Mouse (Mus musculus): Measurements from ENCODE around the gene Olfr572.

The Olfr572 gene

GRCm38 (mm10) chr7:102924109-102924508, at the start of gene Olfr572:
TSS of gene Olfr572 (plus strand) at chr7:102924409.
- DNase-seq: no peak

DNA sequence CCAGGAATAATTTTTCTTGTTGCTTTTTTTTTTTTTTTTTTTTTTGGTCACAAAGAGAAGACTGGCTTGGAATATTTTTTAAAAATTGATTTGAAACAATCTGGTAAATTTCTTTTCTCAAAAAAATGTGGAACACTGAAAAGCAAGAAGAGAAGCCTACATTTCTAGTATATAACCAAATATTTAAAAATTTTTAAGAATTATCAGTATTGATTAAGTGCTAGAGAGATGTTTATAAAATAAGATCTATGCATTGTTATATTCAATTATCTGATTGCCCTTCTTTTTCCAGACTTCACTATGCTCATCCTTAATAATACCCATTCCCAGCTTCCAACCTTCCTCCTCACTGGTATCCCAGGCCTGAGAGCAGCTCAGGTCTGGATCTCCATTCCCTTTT, 47.4 kb upstream of the Olfr572 start, which contains the start of gene Olfr568:
Gene Olfr568, plus strand, starts transcription at position 301 of the 400 bp plus-strand sequence.
- DNase-seq: no peak

GRCm38 (mm10) chr7:102890782-102891181, 33.4 kb upstream of the Olfr572 start, which contains the start of gene Olfr569:
TSS of gene Olfr569 (minus strand) at chr7:102890882.
- no peak for DNase-seq

DNA sequence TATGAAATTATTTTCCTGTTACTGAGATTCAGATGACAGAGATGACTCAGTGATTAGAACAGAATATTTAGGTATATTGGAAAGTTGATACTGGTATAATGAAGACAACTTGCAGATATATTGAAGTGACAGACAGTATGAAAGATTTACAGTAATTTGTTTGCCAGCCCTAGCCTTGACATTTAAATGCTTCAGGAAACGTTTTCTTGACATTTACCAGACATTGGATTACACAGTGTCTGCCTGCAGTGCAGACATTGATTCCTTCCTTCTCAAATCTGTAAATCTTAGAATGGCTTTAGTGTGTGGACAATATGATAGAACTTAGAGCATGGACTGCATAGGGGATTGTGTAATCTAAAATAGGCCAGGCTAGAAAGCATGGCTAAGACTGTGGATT, 8.9 kb upstream of the Olfr572 start:
- no peak for DNase-seq

DNA sequence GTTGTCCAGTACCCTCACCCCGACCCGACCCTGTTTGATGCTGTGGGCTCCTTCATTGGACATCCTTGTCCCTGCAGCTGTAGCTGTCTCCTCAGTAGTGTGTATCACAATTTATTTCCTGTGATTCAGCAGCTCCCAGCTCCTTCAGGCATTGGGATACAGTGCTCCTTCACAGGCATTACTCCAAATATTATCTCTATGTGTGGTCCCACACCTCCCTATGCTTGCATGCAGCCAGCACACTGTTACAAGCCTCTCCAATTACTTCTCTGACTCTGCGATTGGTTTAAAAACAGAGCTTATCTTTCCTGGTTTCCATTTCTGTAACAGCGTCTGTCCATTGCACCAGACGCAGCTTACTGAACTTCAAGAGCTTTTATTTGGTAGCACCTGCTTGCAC, 7.8 kb upstream of the Olfr572 start:
- DNase-seq: no peak

- no peak for DNase-seq
These were observed 7.0 kb upstream of the Olfr572 start, which contains the start of gene Olfr571 for GRCm38 (mm10) chr7:102917032-102917875. TSS of gene Olfr571 (minus strand) at chr7:102917536.

GRCm38 (mm10) chr7:102919632-102920031, 4.6 kb upstream of the Olfr572 start:
- DNase-seq: peak in 1 of 2 experiments; percentile 1

DNA sequence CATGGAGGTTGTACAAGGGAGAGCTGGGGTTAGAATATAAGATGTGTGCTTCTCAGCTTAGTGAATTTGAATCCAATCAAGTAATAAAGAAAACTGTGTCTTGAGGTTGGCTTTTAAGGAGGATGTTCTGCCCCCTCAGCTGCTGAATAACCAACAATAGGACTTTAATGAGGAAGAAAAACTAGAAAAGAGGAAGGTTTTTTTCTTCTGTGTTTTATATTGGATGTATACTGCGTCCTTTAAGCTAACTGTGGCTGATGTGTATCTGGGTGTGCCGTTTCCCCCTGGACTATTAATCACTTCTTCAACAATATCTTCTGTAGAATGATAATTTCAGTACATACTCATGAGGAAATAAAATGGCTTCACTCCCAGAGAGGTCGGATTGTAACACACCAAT, 2.9 kb downstream of the Olfr572 start:
- DNase-seq: no peak

DNA sequence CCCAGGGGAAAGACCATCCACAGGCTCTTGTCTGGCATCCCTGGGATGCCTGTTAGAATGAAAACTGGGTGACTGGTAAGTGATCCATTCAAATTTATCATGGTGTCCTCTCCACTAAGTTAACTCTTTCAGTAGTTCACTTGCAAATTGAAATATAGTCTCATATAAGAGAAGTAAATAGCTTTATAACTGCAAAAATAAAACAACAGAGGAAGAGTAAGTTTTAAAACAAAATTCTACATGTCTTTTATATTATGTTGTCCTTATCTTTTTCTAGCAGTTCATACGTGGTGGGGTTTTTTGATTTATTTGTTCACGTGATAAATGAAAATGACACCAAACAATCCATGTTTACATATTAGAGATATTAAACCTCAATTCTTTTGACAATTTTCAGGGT, 18.3 kb downstream of the Olfr572 start, which contains the start of gene Olfr573-ps1:
Gene Olfr573-ps1, minus strand, starts transcription at position 101 of the 400 bp plus-strand sequence.
- DNase-seq: no peak

GRCm38 (mm10) chr7:102943417-102943816, 19.2 kb downstream of the Olfr572 start:
- no peak for DNase-seq

DNA sequence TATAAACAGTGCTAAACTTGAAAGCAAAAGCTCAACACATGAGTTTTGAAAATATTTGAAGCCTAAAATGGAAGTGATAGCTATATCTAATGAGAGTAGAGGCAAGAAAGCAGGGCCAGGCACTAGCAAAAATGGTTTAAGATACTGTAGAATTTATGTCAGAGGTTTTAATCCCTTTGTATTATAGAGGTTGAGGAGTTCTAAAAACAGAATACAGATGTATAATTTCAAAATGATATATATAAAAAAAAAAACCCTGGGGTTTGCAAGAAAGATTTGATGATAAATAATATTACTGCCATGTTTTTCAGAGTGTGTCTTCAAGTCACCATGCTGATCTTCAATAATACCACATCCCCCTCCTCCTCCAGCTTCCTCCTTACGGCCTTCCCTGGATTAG, 24.0 kb downstream of the Olfr572 start, which contains the start of gene Olfr574:
Gene Olfr574, plus strand, starts transcription at position 301 of the 400 bp plus-strand sequence.
- DNase-seq: no peak

DNA sequence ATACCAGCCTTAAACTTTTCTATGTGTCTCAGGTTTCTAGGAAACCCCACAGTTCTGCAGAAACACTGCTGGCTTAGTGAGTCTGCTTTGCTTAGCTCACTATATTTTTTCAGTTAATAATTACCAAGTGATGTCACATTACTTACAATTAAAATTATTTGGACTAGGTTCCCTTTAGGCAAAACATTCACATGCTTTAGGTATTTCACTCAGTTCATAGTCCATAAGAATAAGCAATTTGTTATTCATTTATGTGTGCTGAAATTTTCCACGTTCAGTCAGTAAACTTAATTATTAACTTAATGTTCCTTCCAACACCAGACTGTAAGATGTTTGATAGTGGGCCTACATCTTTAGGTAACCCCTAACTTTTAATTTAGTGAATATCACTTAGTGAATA, 26.5 kb downstream of the Olfr572 start:
- no peak for DNase-seq

DNA sequence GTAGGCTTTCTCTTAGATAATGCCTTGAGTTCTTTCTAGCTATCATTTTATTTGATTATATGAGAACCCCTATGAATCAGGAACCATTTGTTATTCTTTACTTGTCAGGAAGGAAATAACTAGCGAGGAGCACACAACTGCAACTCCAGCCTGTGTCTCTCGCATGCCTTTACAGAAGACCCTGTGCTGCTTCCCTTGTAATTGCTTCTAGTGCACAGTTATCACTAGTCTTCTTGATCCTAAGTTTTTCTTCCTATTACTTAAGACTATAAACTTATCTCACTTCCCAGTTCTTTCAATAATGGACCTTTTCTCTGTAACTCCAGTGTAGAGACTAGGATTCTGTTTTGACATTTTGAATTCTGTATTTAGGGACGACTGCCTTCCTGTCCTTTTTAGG, 33.9 kb downstream of the Olfr572 start:
- DNase-seq: no peak

DNA sequence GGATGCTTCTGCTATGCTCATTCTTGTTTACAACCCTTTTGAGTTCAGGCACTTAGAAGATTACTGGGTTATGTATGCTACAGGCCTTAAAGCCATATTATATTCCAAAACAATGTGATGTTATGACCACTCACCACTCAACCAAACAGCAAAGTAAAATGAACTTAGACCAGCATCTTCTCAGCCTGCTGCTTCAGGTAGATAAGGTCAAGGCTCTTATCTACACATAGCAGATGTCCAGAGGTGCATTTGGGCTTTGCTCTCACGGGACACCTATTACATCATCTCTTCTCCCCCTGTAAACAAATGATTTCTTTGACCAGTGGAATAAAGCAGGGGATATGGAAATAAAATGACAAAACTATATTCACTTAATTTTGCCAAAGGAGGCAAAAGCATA, 34.4 kb downstream of the Olfr572 start, which contains the start of gene Olfr575:
Gene Olfr575, minus strand, starts transcription at position 183 of the 400 bp plus-strand sequence.
- no peak for DNase-seq

DNA sequence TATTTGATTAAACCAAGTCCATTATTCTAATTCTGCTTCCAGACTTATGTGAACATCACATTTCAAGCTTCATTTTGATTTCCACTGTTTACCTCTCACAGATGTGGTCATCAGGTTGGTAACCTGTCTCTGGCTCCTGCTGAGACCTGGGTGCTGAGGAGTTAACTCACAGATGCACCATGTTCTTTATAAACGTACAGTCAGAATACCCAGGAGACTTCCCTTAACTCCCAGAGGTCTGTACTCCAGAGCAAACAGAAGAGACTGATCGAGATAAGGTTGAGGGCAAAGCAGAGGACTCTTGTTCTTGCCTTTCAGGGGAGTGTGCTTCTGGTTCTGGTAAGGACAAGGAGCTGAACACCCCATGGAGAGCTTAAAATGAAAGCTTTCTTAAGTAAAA, 38.2 kb downstream of the Olfr572 start, which contains the start of gene Olfr576:
Gene Olfr576, plus strand, starts transcription at position 301 of the 400 bp plus-strand sequence.
- no peak for DNase-seq

- no peak for DNase-seq
These were observed 50.2 kb downstream of the Olfr572 start for GRCm38 (mm10) chr7:102974399-102974798.

DNA sequence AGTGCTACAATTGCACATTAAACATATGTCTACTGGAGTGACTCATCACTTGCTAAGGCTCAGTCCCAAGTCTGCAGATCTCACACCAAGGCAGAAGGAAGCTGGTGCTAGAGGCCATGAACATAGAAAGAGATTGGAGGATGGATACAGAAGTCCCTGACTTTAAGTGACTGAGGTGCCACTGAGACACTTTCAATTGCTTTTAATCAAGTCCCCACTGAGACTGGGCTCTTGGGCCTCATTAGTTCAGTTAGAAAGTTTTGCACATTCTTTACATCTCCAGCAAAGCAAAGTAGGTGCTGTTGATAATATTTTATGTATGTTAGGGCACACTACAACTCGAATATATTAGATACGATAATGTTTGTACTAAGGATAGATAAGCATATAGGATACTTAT, 51.6 kb downstream of the Olfr572 start, which contains the start of gene Olfr577:
Gene Olfr577, minus strand, starts transcription at position 101 of the 400 bp plus-strand sequence.
- DNase-seq: no peak
